Mouse (Mus musculus) fibroblast of lung, adult 2 months (primary cell): ENCODE results near the gene Mob3b.
A peak's percentile ranks its signal among the peaks of the same experiment; 100 is the strongest.

Experiments used
- DNase-seq: peaks from one replicate; pipeline ENCODE4 v3.0.0-alpha.2; 2011; ENCODE audit warnings: low read depth

Mob3b gene

GRCm38 (mm10) chr4:35156751-35157611 is at the start of gene Mob3b:
Mob3b (minus strand) TSS chr4:35157484.
- no peak for DNase-seq

GRCm38 (mm10) chr4:35204659-35205058 is 47.4 kb upstream of the Mob3b start:
- DNase-seq = no peak

GRCm38 (mm10) chr4:35203724-35204123 is 46.4 kb upstream of the Mob3b start:
- DNase-seq = no peak

- DNase-seq = no peak
Observed at GRCm38 (mm10) chr4:35201700-35202099, 44.4 kb upstream of the Mob3b start.

- no peak for DNase-seq
Observed at GRCm38 (mm10) chr4:35192725-35193124, 35.4 kb upstream of the Mob3b start.

- no peak for DNase-seq
Observed at GRCm38 (mm10) chr4:35189794-35190193, 32.5 kb upstream of the Mob3b start.

GRCm38 (mm10) chr4:35187617-35188326 is 30.5 kb upstream of the Mob3b start:
- DNase-seq = no peak

GRCm38 (mm10) chr4:35177926-35178645 is 20.8 kb upstream of the Mob3b start:
- DNase-seq = no peak

GRCm38 (mm10) chr4:35175566-35175965 is 18.3 kb upstream of the Mob3b start:
- DNase-seq = no peak

- peak; percentile 66 for DNase-seq
Observed at GRCm38 (mm10) chr4:35173551-35173950, 16.3 kb upstream of the Mob3b start.

GRCm38 (mm10) chr4:35172471-35172870 is 15.2 kb upstream of the Mob3b start:
- DNase-seq = no peak

GRCm38 (mm10) chr4:35169571-35170125 is 12.4 kb upstream of the Mob3b start:
- no peak for DNase-seq

GRCm38 (mm10) chr4:35167855-35168254 is 10.6 kb upstream of the Mob3b start:
- no peak for DNase-seq

GRCm38 (mm10) chr4:35165947-35166346 is 8.7 kb upstream of the Mob3b start:
- DNase-seq = no peak

- no peak for DNase-seq
Observed at GRCm38 (mm10) chr4:35165275-35165674, 8.0 kb upstream of the Mob3b start.

- no peak for DNase-seq
Observed at GRCm38 (mm10) chr4:35157815-35158214, 531 bp upstream of the Mob3b start.

GRCm38 (mm10) chr4:35156149-35156611 is 1.1 kb downstream of the Mob3b start:
- no peak for DNase-seq

GRCm38 (mm10) chr4:35155132-35155922 is 2.0 kb downstream of the Mob3b start:
- DNase-seq = no peak

GRCm38 (mm10) chr4:35154051-35154450 is 3.2 kb downstream of the Mob3b start:
- no peak for DNase-seq

GRCm38 (mm10) chr4:35151756-35152155 is 5.5 kb downstream of the Mob3b start, which contains the start of gene Ifnk:
Ifnk (plus strand) TSS chr4:35152056.
- no peak for DNase-seq

GRCm38 (mm10) chr4:35150706-35151105 is 6.6 kb downstream of the Mob3b start:
- DNase-seq = no peak
